Mouse (Mus musculus) cerebellum, adult 2 months (tissue): ENCODE results near the gene Stil. TPM values are rescaled to one million over a fixed set of nuclear protein-coding genes. Genes with fewer than 3 reads are reported as not detected.

ENCODE experiments used
- DNase-seq, 2 experiments: peaks; one replicate each; pipeline ENCODE4 v3.0.0; 2021
- H3K27ac ChIP-seq: fragments of 200-500 bp; 2 replicates; pipeline ENCODE4 v1.5.1; 2012; ENCODE audit warnings: low read length, control low read depth, inconsistent platforms; ENCODE audit not compliant: insufficient read depth
- H3K27me3 ChIP-seq: fragments of 200-500 bp; 2 replicates; pipeline ENCODE4 v1.6.1; 2012; ENCODE audit warnings: inconsistent platforms, mild to moderate bottlenecking, low read length, moderate library complexity; ENCODE audit not compliant: control insufficient read depth, insufficient read depth
- H3K4me1 ChIP-seq: fragments of 200-500 bp; 2 replicates; pipeline ENCODE4 v1.6.1; 2011; ENCODE audit warnings: low read length; ENCODE audit not compliant: control insufficient read depth, insufficient read depth
- H3K4me3 ChIP-seq: fragments of 200-500 bp; replicated peaks from 2 replicates; pipeline ENCODE3; 2011; ENCODE audit warnings: mild to moderate bottlenecking, low read depth, low read length, control low read depth; ENCODE audit not compliant: insufficient read depth
- CTCF ChIP-seq: fragments of 200-500 bp; IDR thresholded peaks from 2 replicates; pipeline ENCODE4 v1.5.1; 2011; ENCODE audit warnings: low read depth, mild to moderate bottlenecking, control low read depth, low read length, moderate library complexity, borderline replicate concordance; ENCODE audit not compliant: insufficient read depth
- POLR2A ChIP-seq: fragments of 200-500 bp; IDR thresholded peaks from 2 replicates; pipeline ENCODE4 v1.6.1; 2011; ENCODE audit warnings: low read length, control low read depth, borderline replicate concordance; ENCODE audit not compliant: insufficient read depth
- WGBS: fragments of 180-500 bp; shearing (Covaris S2); methylation state at CpG from one replicate; pipeline ENCODE4 v1.1.7; 2018; 5-methylcytosine and 5-hydroxymethylcytosine counted together
- polyA plus RNA-seq: library from polyadenylated mRNA; depleted of rRNA; stranded (reverse); fragments of >200 nt; gene quantifications from 2 replicates; pipeline ENCODE4 v1.2.3, GENCODE M21; 2012; rRNA removed

Stil gene
- polyA plus RNA-seq, 1 experiment: 1.3 TPM

DNA sequence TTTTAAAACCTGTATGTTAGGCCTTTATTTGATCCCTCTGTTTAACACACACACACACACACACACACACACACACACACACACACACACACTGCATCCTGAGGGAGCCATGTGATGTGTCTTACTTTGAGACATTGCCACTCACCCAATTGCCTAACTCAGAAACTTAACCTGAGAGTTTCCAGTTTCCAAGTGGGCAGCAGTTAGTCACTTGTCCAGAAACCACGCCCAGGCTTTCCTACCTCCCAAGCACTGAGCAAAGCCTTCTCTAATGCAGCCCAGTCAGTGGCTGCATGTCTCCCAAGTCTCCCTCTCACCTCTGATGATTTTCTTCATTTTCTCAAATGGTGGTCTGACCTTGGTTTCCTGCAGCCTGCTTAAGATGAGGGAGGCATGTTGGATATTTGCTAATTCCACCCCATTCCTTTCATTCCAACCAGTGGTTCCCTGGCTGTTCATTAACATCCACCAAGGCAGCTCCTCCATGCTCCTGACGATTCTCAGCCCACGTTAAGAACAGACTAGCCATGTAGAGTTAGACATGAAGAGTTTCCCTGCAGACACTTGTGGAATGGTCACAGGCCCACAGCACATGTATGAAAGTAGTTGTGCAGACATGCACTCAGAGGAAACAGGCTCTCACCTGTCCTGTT is 86.9 kb downstream of the Stil start:
- no peak for TF ChIP-seq POLR2A
- TF ChIP-seq CTCF: no peak
- Histone ChIP-seq H3K4me3 (no peak overlapping the region), H3K4me1 (no peaks in the 10 kb centered on the region), H3K27me3 (no peaks in the 10 kb centered on the region; the same call in 1 of the 2 replicates), H3K27ac (no peak overlapping the region)
- 63% methylated on average over 3 of the region's 3 CpGs for WGBS
- DNase-seq: no peak

DNA sequence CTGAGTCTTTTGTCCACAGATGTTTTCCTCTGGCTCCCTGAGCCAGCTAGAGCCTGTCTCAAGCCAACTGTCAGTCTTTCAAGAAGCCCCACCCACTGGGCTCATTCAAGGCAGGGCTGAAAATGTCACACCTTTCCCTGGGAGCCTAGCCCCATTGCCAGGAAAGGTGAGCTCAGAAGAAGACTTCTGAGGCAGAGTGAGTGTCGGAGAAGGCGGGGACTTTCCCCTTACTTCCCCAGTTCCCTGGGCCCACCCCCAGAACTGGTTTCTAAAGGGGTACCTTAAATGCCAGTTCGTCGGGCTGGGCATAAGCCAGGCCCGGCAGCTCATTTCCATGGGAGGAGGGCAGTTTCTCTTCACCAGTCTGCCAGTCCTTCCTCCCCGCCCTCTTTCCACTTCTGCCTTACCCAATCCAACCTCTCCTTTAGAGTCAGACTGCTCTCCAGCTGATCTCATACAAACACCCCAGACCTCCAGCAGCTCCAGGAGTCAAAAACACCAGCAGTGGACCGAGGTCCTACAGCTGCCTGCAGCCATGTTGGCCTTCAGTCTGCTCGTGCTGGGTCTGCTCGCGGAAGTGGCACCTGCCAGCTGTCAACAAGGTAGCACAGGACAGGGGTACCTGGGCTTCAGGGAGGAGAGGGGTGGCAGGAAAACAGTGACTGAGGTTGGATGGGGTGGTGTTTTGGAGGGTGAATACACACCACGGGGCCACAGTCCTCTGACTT is 88.8 kb downstream of the Stil start, which contains the start of gene Pdzk1ip1:
Gene Pdzk1ip1 (plus strand): TSS at position 98 of the 728 bp plus-strand sequence.
- 24% methylated on average over 11 of the region's 11 CpGs for WGBS
- Histone ChIP-seq H3K27ac (no peak within 1 kb of the TSS), H3K4me3 (no peak within 1 kb of the TSS), H3K4me1 (no peaks in the 10 kb centered on the region), H3K27me3 (no peaks in the 10 kb centered on the region; the same call in 1 of the 2 replicates)
- no peak for DNase-seq
- TF ChIP-seq CTCF: no peak
- no peak for TF ChIP-seq POLR2A

DNA sequence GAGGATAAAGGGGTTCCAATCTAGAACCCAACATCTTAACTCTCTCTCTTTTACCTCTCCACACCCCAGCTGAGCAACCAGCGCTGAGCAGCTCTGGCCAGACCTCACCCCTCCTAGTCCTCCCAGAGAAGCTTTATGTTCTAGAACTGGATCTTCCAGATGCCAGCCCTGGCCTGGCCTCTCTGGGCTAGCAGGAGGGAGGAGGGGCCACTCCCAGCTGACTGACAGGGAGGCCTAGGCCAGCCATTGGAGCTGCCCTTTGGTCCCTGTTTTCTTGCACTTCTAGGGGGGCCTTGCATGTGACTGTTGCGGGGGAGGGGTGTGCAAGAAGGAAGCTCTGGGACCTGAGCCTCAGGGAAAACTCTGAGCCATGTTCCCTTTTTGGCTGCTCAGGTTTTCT is 90.6 kb downstream of the Stil start:
- WGBS: 72% methylated on average over 2 of the region's 2 CpGs
- no peaks in the 10 kb centered on the region for H3K4me1 ChIP-seq
- no peaks in the 10 kb centered on the region; the same call in 1 of the 2 replicates for H3K27me3 ChIP-seq
- H3K4me3 ChIP-seq: no peak overlapping the region
- no peak overlapping the region for H3K27ac ChIP-seq
- no peak for DNase-seq
- no peak for TF ChIP-seq POLR2A
- TF ChIP-seq CTCF: no peak

DNA sequence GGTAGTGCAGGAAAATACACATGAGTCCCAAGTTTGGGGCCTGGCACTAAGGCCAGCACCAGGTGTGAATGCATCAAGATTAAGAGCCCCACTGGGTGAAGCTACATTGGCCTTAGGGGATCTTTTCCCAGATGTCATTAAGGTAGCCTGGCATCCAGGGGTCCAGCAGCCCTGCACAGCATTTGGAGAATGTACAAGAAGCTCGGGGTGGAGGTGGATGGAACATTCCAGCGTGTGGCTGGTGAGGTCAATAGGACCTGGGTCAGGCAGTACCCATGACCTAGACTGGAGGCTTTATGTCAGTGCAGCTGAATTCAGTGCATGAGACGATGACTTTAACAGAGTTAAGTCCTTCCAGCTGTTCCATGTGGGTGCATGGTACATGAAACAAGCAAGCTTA is 91.8 kb downstream of the Stil start:
- H3K27ac ChIP-seq: no peak overlapping the region
- no peak for TF ChIP-seq CTCF
- TF ChIP-seq POLR2A: no peak
- H3K27me3 ChIP-seq: peaks cover 2% of the 10 kb centered on the region; the same call in 1 of the 2 replicates
- DNase-seq: no peak
- 80% methylated on average over 3 of the region's 3 CpGs for WGBS
- peaks cover 3% of the 10 kb centered on the region; the same call in 1 of the 2 replicates for H3K4me1 ChIP-seq
- no peak overlapping the region for H3K4me3 ChIP-seq

Other genes starting within 250 kb of the Stil start
- gene Gm12830, start 178.4 kb upstream of the Stil start, polyA plus RNA-seq: not detected in 2 replicates
- gene Foxd2, start 91.3 kb upstream of the Stil start, polyA plus RNA-seq: 0.10 TPM in 2 replicates
- gene Foxe3, start 74.1 kb upstream of the Stil start, polyA plus RNA-seq: not detected in 2 replicates
- gene Cmpk1, start 12.9 kb upstream of the Stil start, polyA plus RNA-seq: 42.8 and 48.7 TPM in 2 replicates
- 2.1 and 2.7 TPM in 2 replicates for gene Tal1, start 56.3 kb downstream of the Stil start, polyA plus RNA-seq
- 0.74 and 1.0 TPM in 2 replicates for gene Pdzk1ip1, start 88.5 kb downstream of the Stil start, polyA plus RNA-seq
- gene Cyp4x1, start 134.1 kb downstream of the Stil start, polyA plus RNA-seq: 6.6 and 7.4 TPM in 2 replicates
- not detected in 2 replicates for gene Cyp4a29, start 241.9 kb downstream of the Stil start, polyA plus RNA-seq